Mouse (Mus musculus) left cerebral cortex, postnatal 36 days (tissue): ENCODE data around the gene Ptprt. TPM values are rescaled to one million over a fixed set of nuclear protein-coding genes. Genes with fewer than 3 reads are reported as not detected.
A peak's percentile ranks its signal among the peaks of the same experiment; 100 is the strongest.

Experiments used
- DNase-seq, 2 experiments: peaks; one replicate each; pipeline ENCODE4 v3.0.0; 2021 to 2022; ENCODE audit warnings: low spot score in 2 of 2, mixed read lengths in 1 of 2
- intact Hi-C: fragments of 180-260 bp; cut with DNase I; formaldehyde crosslinking; loops from one replicate; pipeline ENCODE4 v1.15.1; 2025
- total RNA-seq, 2 experiments: library from RNA; stranded (reverse); gene quantifications; 2 replicates each; pipeline ENCODE4 v1.2.3; 2021

Gene Ptprt
- total RNA-seq, 2 experiments from 2014 or later = 97.5 to 97.9 TPM

- intact Hi-C loops = no loop called here
- DNase-seq = no peak
Observed at GRCm38 (mm10) chr2:161835001-161835400, 825.9 kb downstream of the Ptprt start.

DNA sequence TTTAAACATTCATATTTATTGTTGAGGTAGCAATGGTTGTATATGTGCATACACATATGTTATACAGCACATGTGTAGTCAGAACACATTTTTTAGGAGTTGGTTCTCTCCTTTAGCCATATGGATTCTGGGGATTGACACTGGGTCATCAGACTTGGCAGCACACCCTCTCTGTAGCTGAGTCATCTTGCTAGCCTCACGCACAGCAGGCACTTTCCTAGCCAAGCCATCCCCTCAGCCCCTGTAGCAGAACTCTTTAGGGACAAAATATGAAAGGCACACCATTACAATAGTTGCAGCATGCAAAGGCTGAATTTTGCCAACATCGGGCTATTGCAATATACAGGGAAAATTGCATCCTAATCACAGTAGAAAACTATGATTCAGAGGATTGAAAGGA, 827.1 kb downstream of the Ptprt start:
- intact Hi-C loops = no loop called here

GRCm38 (mm10) chr2:161813326-161813725, 847.6 kb downstream of the Ptprt start:
- intact Hi-C loops = no loop called here
- DNase-seq = no peak

More for the DNA sequence above, 827.1 kb downstream of the Ptprt start:
- no peak for DNase-seq

GRCm38 (mm10) chr2:161808086-161808801, 852.7 kb downstream of the Ptprt start:
- intact Hi-C loops = no loop called here
- peak in 1 of 2 experiments; percentile 38 for DNase-seq

DNA sequence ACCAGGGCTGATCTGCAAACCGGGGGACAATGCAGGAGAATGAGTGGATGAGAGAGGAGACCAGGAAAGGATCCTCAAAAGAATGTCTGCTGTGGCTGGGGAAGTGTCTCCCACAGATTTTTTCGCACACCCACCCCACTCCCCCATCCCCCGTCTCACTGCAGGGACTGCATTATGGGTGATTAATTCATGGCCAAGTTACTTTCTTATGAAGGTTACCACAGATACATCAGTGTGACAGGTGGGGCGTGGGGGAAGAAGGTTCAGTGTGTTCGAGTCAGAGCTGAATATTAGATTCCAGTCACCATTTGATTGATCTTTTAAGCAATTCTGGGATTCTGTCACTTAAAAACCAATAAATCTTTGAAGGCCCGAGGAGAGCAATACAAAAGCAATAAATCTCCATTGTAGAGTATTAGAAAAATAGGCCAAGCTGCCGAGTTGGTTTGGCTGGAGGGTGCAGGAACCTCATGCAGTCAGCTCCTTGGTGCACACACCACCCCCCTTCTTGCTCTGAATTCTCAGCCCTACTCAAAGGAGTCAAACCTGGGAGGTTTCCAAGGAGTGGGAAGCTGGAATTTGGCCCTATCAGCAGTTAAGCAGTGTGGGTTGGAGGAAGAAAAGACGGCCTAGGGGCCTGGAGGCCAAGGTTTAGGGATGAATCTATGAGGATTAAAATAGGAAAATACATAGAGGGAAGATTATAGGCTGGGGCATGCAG, 854.5 kb downstream of the Ptprt start:
- intact Hi-C loops = no loop called here
- DNase-seq = no peak

DNA sequence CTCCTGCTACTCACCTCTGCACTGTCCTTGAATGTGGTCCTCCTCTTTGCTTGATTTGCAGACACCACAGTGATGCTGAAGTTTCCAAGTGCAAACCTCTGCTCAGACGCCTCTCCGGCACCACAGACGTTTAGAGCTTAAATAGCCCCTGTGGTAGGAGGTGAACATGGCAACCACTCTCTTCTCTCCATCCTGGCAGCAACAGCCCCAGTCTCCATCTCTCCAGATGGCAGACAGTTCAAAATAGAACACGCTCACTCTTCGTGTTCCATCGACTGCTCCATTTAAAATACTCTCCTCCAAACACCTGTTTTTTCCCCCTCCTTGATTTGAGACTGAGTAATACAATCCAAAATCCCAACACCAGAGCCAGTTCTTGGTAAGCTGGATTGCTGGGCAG, 861.0 kb downstream of the Ptprt start:
- DNase-seq = peak; percentile 81 to 84
- intact Hi-C loops = loop anchor here (2.0 kb wide), 1 partner anchor 59 kb away; no protein-coding TSS in a partner anchor

DNA sequence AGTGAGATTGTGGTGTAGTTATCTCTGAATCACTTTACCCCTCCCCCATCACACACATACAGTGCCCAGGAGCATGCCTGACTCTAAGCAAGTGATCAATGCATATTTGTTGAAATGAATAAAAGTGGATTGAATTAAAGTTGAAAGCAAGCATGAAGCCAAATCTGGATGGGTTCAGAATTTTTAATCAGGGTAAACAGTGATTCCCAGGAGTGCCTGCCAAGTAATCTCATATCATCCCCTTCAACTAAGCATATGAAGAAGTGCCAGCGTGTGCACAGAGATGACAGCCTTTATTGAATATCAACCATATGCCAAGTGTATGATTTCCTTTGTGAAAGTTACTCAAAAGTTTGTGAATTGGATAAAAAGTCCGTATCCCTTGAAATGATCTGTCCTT, 893.4 kb downstream of the Ptprt start:
- no peak for DNase-seq
- intact Hi-C loops = no loop called here

GRCm38 (mm10) chr2:161713024-161713423, 947.9 kb downstream of the Ptprt start:
- DNase-seq = no peak
- intact Hi-C loops = no loop called here

DNA sequence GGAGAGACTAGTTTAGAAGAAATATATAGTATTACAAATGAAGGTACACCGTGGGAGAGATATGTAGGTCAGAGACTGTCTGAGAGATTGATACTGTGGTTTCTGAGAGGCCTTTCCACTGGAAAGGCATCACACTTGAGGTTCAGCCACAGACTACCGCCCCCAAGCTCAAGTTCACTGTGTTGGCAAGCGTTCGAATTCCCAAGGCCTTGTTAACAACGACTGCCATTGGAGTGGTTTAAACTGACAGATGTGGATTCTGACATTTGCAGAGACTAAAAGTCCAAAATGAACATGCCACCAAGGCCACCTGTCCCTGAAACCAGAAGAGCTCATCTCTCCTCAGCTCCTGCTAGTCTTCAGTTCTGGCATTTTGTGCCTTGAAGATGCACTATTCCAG, 951.6 kb downstream of the Ptprt start:
- intact Hi-C loops = no loop called here
- DNase-seq = no peak

DNA sequence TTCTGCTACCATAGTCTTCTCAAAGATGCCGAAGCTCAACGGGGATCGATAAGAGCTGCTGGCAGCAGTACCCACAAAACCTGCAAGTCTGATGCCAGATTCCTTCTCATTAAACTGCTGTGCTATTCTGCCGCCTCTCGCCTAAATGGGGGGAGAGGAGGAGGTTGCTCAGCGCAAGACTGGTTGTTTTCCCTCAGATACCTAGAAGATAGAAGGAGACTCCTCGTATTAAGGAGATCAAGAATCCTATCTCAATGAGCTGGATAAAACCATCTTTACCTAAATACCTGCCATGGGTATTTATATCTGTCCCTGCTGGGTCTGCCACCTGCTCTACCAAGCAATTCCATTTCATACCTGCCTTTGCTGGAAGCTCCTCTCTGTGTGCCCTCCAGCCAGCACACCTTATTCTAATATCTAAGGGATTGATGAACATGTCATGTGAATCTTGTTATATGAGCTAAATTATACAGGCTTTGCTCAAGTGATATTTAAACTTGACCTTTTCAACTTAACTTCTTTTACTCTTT, 954.5 kb downstream of the Ptprt start:
- intact Hi-C loops = no loop called here
- DNase-seq = no peak

GRCm38 (mm10) chr2:161704811-161705210, 956.1 kb downstream of the Ptprt start:
- intact Hi-C loops = no loop called here
- DNase-seq = no peak

DNA sequence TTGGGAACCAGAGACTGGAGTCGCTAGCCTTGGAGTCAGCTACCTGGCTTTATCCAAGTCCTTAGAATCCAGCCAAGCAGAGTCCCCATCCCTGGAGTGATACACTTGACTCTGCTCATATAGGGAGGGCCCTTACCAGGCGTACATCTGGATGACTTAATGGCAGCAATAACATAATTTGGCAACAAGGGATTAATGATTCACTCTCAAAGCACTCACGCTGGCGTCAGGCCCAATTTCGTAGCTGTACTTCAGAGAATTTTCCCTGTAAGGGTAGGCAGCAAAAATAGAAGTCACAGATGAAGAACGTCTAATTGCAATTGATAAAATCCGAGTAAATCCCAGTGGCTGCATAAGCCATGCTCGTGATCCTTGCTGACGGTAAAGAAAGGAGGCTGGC, 956.5 kb downstream of the Ptprt start:
- intact Hi-C loops = no loop called here
- DNase-seq = no peak

DNA sequence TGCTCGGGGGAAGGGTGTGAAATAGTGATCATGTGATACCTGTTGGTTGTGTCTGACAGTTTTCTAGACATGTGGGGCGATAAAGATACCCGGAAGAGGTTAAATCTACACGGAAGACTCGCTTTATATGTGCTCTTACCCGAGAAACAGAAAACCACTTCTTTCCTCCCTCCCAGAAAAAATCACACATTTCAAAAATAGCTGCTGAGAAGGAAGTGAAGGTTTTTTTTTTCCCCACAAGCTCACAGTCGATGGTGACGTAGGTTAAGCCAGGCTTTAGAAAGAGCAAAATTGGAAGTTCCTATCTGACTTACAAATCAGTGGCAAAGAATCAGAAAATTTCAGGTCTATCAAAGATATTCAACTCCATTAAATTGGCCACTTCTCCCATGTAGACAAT, 965.1 kb downstream of the Ptprt start:
- DNase-seq = no peak
- intact Hi-C loops = no loop called here

GRCm38 (mm10) chr2:161668302-161668986, 992.5 kb downstream of the Ptprt start:
- no peak for DNase-seq
- intact Hi-C loops = loop anchor here (10.0 kb wide), 1 partner anchor 986 kb away; no protein-coding TSS in a partner anchor

DNA sequence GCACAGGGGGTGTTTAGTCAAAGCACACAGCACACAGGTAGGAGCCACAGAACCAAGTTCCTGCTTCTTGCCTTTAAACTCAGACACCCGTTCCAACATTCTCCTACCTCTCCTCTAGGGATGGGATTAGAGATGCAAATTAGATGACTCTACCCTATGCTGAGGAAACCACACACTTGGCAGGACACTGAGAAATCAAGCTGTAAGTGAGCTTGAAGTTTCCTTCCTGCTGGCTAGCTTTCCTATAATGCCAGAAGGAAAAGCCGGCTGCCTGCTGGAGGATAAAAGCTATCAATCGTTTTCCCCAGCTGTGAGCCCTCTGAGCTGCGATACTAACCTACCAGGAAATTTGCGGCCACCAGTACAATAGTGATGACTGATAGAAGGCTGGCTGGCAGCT, 999.0 kb downstream of the Ptprt start:
- DNase-seq = no peak
- intact Hi-C loops = loop anchor here (10.0 kb wide), 1 partner anchor 993 kb away; no protein-coding TSS in a partner anchor

- no peak for DNase-seq
- intact Hi-C loops = loop anchor here (10.0 kb wide), 1 partner anchor 994 kb away; no protein-coding TSS in a partner anchor
Observed at GRCm38 (mm10) chr2:161660827-161661226, 1000.1 kb downstream of the Ptprt start.

DNA sequence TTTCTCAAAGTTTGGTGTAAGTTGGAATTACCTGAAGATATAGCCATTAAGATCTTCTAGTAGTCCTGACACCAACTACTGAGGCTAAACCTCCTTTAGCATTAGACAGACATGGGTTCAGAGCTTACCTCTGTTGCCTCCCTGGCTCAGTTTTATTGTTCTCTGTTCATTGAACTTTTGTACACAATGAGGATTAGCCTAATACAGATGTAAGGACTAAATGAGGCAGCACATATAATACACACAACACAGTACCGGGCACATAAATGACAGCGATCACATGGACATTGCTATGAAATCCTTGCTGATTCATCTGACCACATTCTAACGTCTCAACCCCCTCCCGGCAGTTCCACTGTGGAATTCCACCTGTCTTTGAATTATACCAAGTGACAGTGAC, 1003.9 kb downstream of the Ptprt start:
- no peak for DNase-seq
- intact Hi-C loops = no loop called here

- DNase-seq = no peak
- intact Hi-C loops = no loop called here
Observed at GRCm38 (mm10) chr2:161656632-161657031, 1004.3 kb downstream of the Ptprt start.

- intact Hi-C loops = no loop called here
- no peak for DNase-seq
Observed at GRCm38 (mm10) chr2:161640805-161641204, 1020.1 kb downstream of the Ptprt start.

- intact Hi-C loops = no loop called here
- no peak for DNase-seq
Observed at GRCm38 (mm10) chr2:161634084-161634483, 1026.9 kb downstream of the Ptprt start.
